In genomic region chr12:46075355-46075754, GRCm38 (mm10) we compare ENCODE assay signal across 26 mouse cellular contexts.
DNase-seq lines count a peak whose midpoint lies in the region; ATAC-seq lines count a peak whose summit lies in the region.
"Had no signal": no experiment of that assay in that cellular context is flagged by ENCODE, and none has a peak within 500 bp of the region (broad histone marks: within the 10 kb centered on the region; RNA-seq: fewer than 3 reads in every experiment).

No protein-coding gene starts in this region.

- no peaks in the 10 kb centered on the region; the same call in 1 of the 2 replicates for H3K4me1 ChIP-seq in hindbrain, embryonic 15.5 days (replicated peaks)
- H3K4me1 ChIP-seq in hindbrain, embryonic 12.5 days, result no peaks in the 10 kb centered on the region
- H3K4me1 ChIP-seq in forebrain, embryonic 14.5 days (ENCODE audit: control insufficient read depth, insufficient read depth, low read length), result peaks cover 7% of the 10 kb centered on the region; the same call in 1 of the 2 replicates
- H3K4me1 ChIP-seq in forebrain, embryonic 15.5 days, result peaks cover 8% of the 10 kb centered on the region; the same call in 1 of the 2 replicates
- H3K4me1 ChIP-seq in midbrain, embryonic 15.5 days, result peaks cover 6% of the 10 kb centered on the region; the same call in 1 of the 2 replicates
- H3K4me1 ChIP-seq in liver, embryonic 11.5 days (replicated peaks; ENCODE audit: control insufficient read depth, insufficient read depth, low read length), result no peaks in the 10 kb centered on the region
- H3K4me1 ChIP-seq: embryonic facial prominence, embryonic 13.5 days; heart, embryonic 10.5 days; heart, embryonic 15.5 days; liver, embryonic 13.5 days; neural tube, embryonic 12.5 days; stomach, embryonic 15.5 days had no signal

- no peak overlapping the region for H3K9ac ChIP-seq in hindbrain, embryonic 15.5 days
- no peak overlapping the region for H3K9ac ChIP-seq in hindbrain, embryonic 12.5 days
- H3K9ac ChIP-seq in forebrain, embryonic 14.5 days (ENCODE audit: low read length), result no peak overlapping the region
- H3K9ac ChIP-seq in forebrain, embryonic 15.5 days (replicated peaks), result no peak overlapping the region
- H3K9ac ChIP-seq in midbrain, embryonic 15.5 days, result no peak overlapping the region
- no peak overlapping the region for H3K9ac ChIP-seq in liver, embryonic 11.5 days (ENCODE audit: low read depth, low read length)
- H3K9ac ChIP-seq: embryonic facial prominence, embryonic 13.5 days; heart, embryonic 15.5 days; liver, embryonic 13.5 days; neural tube, embryonic 12.5 days; stomach, embryonic 15.5 days had no signal

- peak overlapping the region; percentile 26; the same call in 1 of the 2 replicates for H3K27ac ChIP-seq in hindbrain, embryonic 15.5 days (replicated peaks)
- no peak overlapping the region for H3K27ac ChIP-seq in hindbrain, embryonic 12.5 days
- peak overlapping the region; percentile 77 for H3K27ac ChIP-seq in forebrain, embryonic 14.5 days (ENCODE audit: low read depth, low read length)
- peak overlapping the region; percentile 73 for H3K27ac ChIP-seq in forebrain, embryonic 15.5 days (replicated peaks)
- H3K27ac ChIP-seq in midbrain, embryonic 15.5 days, result peak overlapping the region; percentile 74
- no peak overlapping the region for H3K27ac ChIP-seq in liver, embryonic 11.5 days (ENCODE audit: low read depth, low read length)
- H3K27ac ChIP-seq: embryonic facial prominence, embryonic 13.5 days; heart, embryonic 10.5 days; heart, embryonic 15.5 days; liver, embryonic 13.5 days; macrophage; neural tube, embryonic 12.5 days; stomach, embryonic 15.5 days had no signal

- no peak for DNase-seq in forebrain, embryonic 14.5 days (ENCODE audit: low spot score)
- DNase-seq in cerebellum, adult 18-20 months, result no peak
- DNase-seq in liver, embryonic 11.5 days (ENCODE audit: low spot score), result no peak
- DNase-seq: adrenal gland, postnatal 25 days; B cell, adult 2 months; cerebellum, adult 11-12 months; gastrocnemius, postnatal 10 days; kidney, adult 9 months; kidney, postnatal 10 days; layer of hippocampus, postnatal 36 days; liver, embryonic 13.5 days; lung, adult 18-20 months; lung, postnatal 10 days; retina, postnatal 1 day; right cerebral cortex, postnatal 14 days had no signal

- no peak for ATAC-seq in hindbrain, embryonic 15.5 days (ENCODE audit: low FRiP score, low read depth)
- no peak for ATAC-seq in hindbrain, embryonic 12.5 days (ENCODE audit: low FRiP score)
- peak; percentile 60 for ATAC-seq in forebrain, embryonic 14.5 days
- peak; percentile 73 for ATAC-seq in forebrain, embryonic 15.5 days (replicated peaks)
- peak; percentile 62; the same call in 1 of the 2 replicates for ATAC-seq in midbrain, embryonic 15.5 days (replicated peaks)
- no peak for ATAC-seq in liver, embryonic 11.5 days (replicated peaks; ENCODE audit: low FRiP score)
- ATAC-seq: intestine, postnatal 0 days had no signal

- WGBS in hindbrain, embryonic 15.5 days, result 80% methylated on average over 5 of the region's 5 CpGs
- 86% methylated on average over 5 of the region's 5 CpGs for WGBS in hindbrain, embryonic 12.5 days
- WGBS in forebrain, embryonic 14.5 days, result 77% methylated on average over 5 of the region's 5 CpGs
- WGBS in forebrain, embryonic 15.5 days, result 61% methylated on average over 5 of the region's 5 CpGs
- WGBS in midbrain, embryonic 15.5 days, result 75% methylated on average over 5 of the region's 5 CpGs
- 81% methylated on average over 5 of the region's 5 CpGs for whole genome bisulfite sequencing in liver, embryonic 11.5 days

- H3K4me3 ChIP-seq in hindbrain, embryonic 15.5 days, result no peak overlapping the region
- no peak overlapping the region for H3K4me3 ChIP-seq in hindbrain, embryonic 12.5 days
- no peak overlapping the region for H3K4me3 ChIP-seq in forebrain, embryonic 14.5 days (ENCODE audit: low read depth, low read length)
- no peak overlapping the region for H3K4me3 ChIP-seq in forebrain, embryonic 15.5 days
- H3K4me3 ChIP-seq in midbrain, embryonic 15.5 days, result no peak overlapping the region
- H3K4me3 ChIP-seq in liver, embryonic 11.5 days (ENCODE audit: low read depth, low read length), result no peak overlapping the region
- H3K4me3 ChIP-seq: embryonic facial prominence, embryonic 13.5 days; heart, embryonic 10.5 days; heart, embryonic 15.5 days; liver, embryonic 13.5 days; neural tube, embryonic 12.5 days; stomach, embryonic 15.5 days had no signal

- H3K9me3 ChIP-seq in hindbrain, embryonic 15.5 days, result no peaks in the 10 kb centered on the region
- H3K9me3 ChIP-seq in hindbrain, embryonic 12.5 days (replicated peaks), result no peaks in the 10 kb centered on the region
- no peaks in the 10 kb centered on the region for H3K9me3 ChIP-seq in forebrain, embryonic 14.5 days (replicated peaks; ENCODE audit: control insufficient read depth, low read length)
- no peaks in the 10 kb centered on the region for H3K9me3 ChIP-seq in forebrain, embryonic 15.5 days
- H3K9me3 ChIP-seq in midbrain, embryonic 15.5 days, result no peaks in the 10 kb centered on the region
- no peaks in the 10 kb centered on the region for H3K9me3 ChIP-seq in liver, embryonic 11.5 days (ENCODE audit: control insufficient read depth, low read length)
- H3K9me3 ChIP-seq: embryonic facial prominence, embryonic 13.5 days; heart, embryonic 10.5 days; heart, embryonic 15.5 days; liver, embryonic 13.5 days; neural tube, embryonic 12.5 days; stomach, embryonic 15.5 days had no signal

- no peak overlapping the region for H3K4me2 ChIP-seq in hindbrain, embryonic 15.5 days
- no peak overlapping the region for H3K4me2 ChIP-seq in hindbrain, embryonic 12.5 days (replicated peaks)
- H3K4me2 ChIP-seq in forebrain, embryonic 14.5 days (ENCODE audit: low read length), result no peak overlapping the region
- H3K4me2 ChIP-seq in forebrain, embryonic 15.5 days (replicated peaks), result no peak overlapping the region
- no peak overlapping the region for H3K4me2 ChIP-seq in midbrain, embryonic 15.5 days
- no peak overlapping the region for H3K4me2 ChIP-seq in liver, embryonic 11.5 days
- H3K4me2 ChIP-seq: embryonic facial prominence, embryonic 13.5 days; heart, embryonic 15.5 days; liver, embryonic 13.5 days; neural tube, embryonic 12.5 days; stomach, embryonic 15.5 days had no signal

- no peaks in the 10 kb centered on the region for H3K27me3 ChIP-seq in hindbrain, embryonic 15.5 days
- H3K27me3 ChIP-seq in hindbrain, embryonic 12.5 days, result no peaks in the 10 kb centered on the region
- H3K27me3 ChIP-seq in forebrain, embryonic 14.5 days (replicated peaks; ENCODE audit: control insufficient read depth, insufficient read depth, low read length), result no peaks in the 10 kb centered on the region
- no peaks in the 10 kb centered on the region for H3K27me3 ChIP-seq in forebrain, embryonic 15.5 days
- no peaks in the 10 kb centered on the region for H3K27me3 ChIP-seq in midbrain, embryonic 15.5 days (replicated peaks)
- no peaks in the 10 kb centered on the region for H3K27me3 ChIP-seq in liver, embryonic 11.5 days (replicated peaks; ENCODE audit: control insufficient read depth, insufficient read depth, low read length)
- H3K27me3 ChIP-seq: embryonic facial prominence, embryonic 13.5 days; heart, embryonic 15.5 days; liver, embryonic 13.5 days; neural tube, embryonic 12.5 days; stomach, embryonic 15.5 days had no signal

- no peaks in the 10 kb centered on the region for H3K36me3 ChIP-seq in hindbrain, embryonic 15.5 days
- H3K36me3 ChIP-seq in hindbrain, embryonic 12.5 days, result no peaks in the 10 kb centered on the region
- H3K36me3 ChIP-seq in forebrain, embryonic 14.5 days (ENCODE audit: control insufficient read depth, insufficient read depth, low read length), result no peaks in the 10 kb centered on the region
- H3K36me3 ChIP-seq in forebrain, embryonic 15.5 days, result no peaks in the 10 kb centered on the region
- no peaks in the 10 kb centered on the region for H3K36me3 ChIP-seq in midbrain, embryonic 15.5 days (replicated peaks)
- no peaks in the 10 kb centered on the region for H3K36me3 ChIP-seq in liver, embryonic 11.5 days (ENCODE audit: control insufficient read depth, insufficient read depth, low read length)
- H3K36me3 ChIP-seq: embryonic facial prominence, embryonic 13.5 days; heart, embryonic 10.5 days; heart, embryonic 15.5 days; liver, embryonic 13.5 days; neural tube, embryonic 12.5 days; stomach, embryonic 15.5 days had no signal

Comparison
In these comparisons a context has a peak if more than half of its experiments do, and no peak if none do; other contexts are left out.
1. H3K27ac ChIP-seq: peak in hindbrain, embryonic 15.5 days (single experiment), forebrain, embryonic 14.5 days (single experiment), forebrain, embryonic 15.5 days (single experiment) and midbrain, embryonic 15.5 days (single experiment); none in hindbrain, embryonic 12.5 days (single experiment) and liver, embryonic 11.5 days (single experiment).
2. ATAC-seq: peak in forebrain, embryonic 14.5 days (single experiment), forebrain, embryonic 15.5 days (single experiment) and midbrain, embryonic 15.5 days (single experiment); none in hindbrain, embryonic 15.5 days (single experiment), hindbrain, embryonic 12.5 days (single experiment) and liver, embryonic 11.5 days (single experiment).